Mouse (Mus musculus) embryonic facial prominence, embryonic 15.5 days (tissue): ENCODE measurements around the gene Malsu1. TPM values are rescaled to one million over a fixed set of nuclear protein-coding genes. Genes with fewer than 3 reads are reported as not detected.

ENCODE experiments used
- ATAC-seq: fragments of 200-750 bp; cut with Nextera tagmentation; 2 replicates; pipeline ENCODE4 v1.8.0; 2017; ENCODE audit warnings: low read depth, moderate TSS enrichment; ENCODE audit not compliant: insufficient number of reproducible peaks, low FRiP score, low TSS enrichment
- H3K27ac ChIP-seq: fragments of 300-500 bp; sonication (generic); replicated peaks from 2 replicates; pipeline ENCODE4 v1.5.1; 2015; ENCODE audit warnings: mild to moderate bottlenecking, inconsistent platforms
- H3K27me3 ChIP-seq: fragments of 300-500 bp; sonication (generic); 2 replicates; pipeline ENCODE4 v1.6.1; 2015; ENCODE audit warnings: inconsistent platforms
- H3K36me3 ChIP-seq: fragments of 300-500 bp; sonication (generic); 2 replicates; pipeline ENCODE4 v1.6.1; 2015; ENCODE audit warnings: mild to moderate bottlenecking, inconsistent platforms
- H3K4me1 ChIP-seq: fragments of 300-500 bp; sonication (generic); 2 replicates; pipeline ENCODE4 v1.6.1; 2015; ENCODE audit warnings: inconsistent platforms
- H3K4me2 ChIP-seq: fragments of 300-500 bp; sonication (generic); replicated peaks from 2 replicates; pipeline ENCODE4 v1.6.1; 2015; ENCODE audit warnings: mild to moderate bottlenecking, inconsistent platforms
- H3K4me3 ChIP-seq: fragments of 300-500 bp; sonication (generic); replicated peaks from 2 replicates; pipeline ENCODE4 v1.5.1; 2015; ENCODE audit warnings: mild to moderate bottlenecking, inconsistent platforms
- H3K9ac ChIP-seq: fragments of 300-500 bp; sonication (generic); 2 replicates; pipeline ENCODE4 v1.6.1; 2015; ENCODE audit warnings: inconsistent platforms
- H3K9me3 ChIP-seq: fragments of 300-500 bp; sonication (generic); replicated peaks from 2 replicates; pipeline ENCODE4 v1.6.1; 2016; ENCODE audit warnings: inconsistent platforms
- WGBS: fragments of 180-500 bp; shearing (Covaris S2); methylation state at CpG from one replicate; pipeline ENCODE4 v1.1.7; 2015; 5-methylcytosine and 5-hydroxymethylcytosine counted together
- polyA plus RNA-seq: library from polyadenylated mRNA; unstranded; fragments of >200 nt; fragmentation: Nextera tagmentation; extraction: Ambion mirVana; gene quantifications from 2 replicates; pipeline ENCODE4 v1.2.1, GENCODE M21; 2015

Gene Malsu1
- polyA plus RNA-seq, 1 experiment from 2014 or later: 58.3 TPM

DNA sequence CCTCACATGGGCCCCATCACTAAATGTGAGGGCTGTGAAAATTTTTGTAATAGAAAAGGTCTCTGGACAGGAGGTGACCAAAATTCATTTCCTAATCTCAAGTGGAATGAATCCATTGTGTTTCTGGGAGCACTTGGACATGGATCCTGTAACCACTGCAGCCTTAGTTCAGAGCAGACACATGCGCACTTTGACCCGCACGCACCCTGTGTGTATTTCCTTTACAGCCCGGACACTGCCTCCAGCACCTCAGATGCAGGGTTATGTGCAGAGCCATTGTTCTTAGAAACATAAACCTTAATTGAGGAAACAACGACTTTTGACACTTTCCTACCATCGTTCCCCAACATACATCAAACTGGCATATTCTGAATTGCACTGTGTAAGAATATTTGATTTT lies 40.9 kb downstream of the Malsu1 start:
- peaks cover 36% of the 10 kb centered on the region for H3K36me3 ChIP-seq
- no peak overlapping the region for H3K27ac ChIP-seq
- ATAC-seq: no peak
- H3K9ac ChIP-seq: no peak overlapping the region
- peaks cover 6% of the 10 kb centered on the region; the same call in 1 of the 2 replicates for H3K4me1 ChIP-seq
- no peak overlapping the region for H3K4me2 ChIP-seq
- no peak overlapping the region for H3K4me3 ChIP-seq
- 82% methylated on average over 6 of the region's 6 CpGs for WGBS
- H3K27me3 ChIP-seq: no peaks in the 10 kb centered on the region
- no peaks in the 10 kb centered on the region for H3K9me3 ChIP-seq

DNA sequence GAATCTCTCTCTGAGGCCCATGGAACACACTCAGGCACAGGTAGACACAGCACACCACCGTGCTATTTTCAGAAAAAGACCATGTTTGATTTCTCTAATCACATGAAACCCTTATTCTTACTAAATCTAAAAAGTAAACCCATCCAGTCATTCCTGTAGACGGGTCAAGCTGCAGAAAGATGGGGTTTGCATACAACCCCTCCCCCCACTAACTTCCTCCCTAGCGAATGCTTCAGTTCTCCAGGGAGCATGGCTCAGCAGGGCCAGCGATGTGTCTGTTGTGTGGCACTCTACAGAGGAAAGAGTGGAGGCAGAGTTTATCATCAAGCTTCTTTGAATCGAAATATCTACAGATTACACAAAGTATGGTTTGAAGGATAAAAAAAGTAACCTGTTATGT lies 42.0 kb downstream of the Malsu1 start:
- no peak for ATAC-seq
- Histone ChIP-seq H3K27ac (no peak overlapping the region), H3K4me3 (no peak overlapping the region), H3K27me3 (no peaks in the 10 kb centered on the region), H3K36me3 (peaks cover 35% of the 10 kb centered on the region), H3K4me1 (0 out of 2 replicates have a peak, but pooled peaks cover 3% of the 10 kb centered on the region), H3K9ac (no peak overlapping the region), H3K9me3 (no peaks in the 10 kb centered on the region), H3K4me2 (no peak overlapping the region)
- 76% methylated on average over 5 of the region's 5 CpGs for WGBS

- ATAC-seq: no peak
- H3K9ac ChIP-seq: no peak overlapping the region
Observed at GRCm38 (mm10) chr6:49116241-49116640, 42.6 kb downstream of the Malsu1 start.

DNA sequence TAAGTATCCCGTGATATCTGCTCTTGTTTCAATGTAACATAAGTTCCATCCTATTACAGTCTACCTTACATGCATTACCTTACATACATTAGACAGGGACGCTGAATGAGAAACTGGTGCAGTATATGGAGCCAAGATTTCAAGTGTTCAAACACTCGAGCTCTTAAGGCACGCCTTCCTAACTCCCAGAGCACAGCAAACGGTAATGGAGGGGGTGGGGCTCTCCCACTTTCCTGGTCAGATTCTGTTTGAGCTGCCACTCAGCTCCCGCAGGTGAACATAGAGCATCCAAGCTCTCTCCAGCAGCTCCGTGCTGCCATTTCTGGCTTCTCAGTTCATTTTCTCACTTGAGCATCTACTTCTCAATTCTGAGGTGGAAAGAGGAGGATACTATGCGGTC lies 44.9 kb downstream of the Malsu1 start:
- 74% methylated on average over 8 of the region's 8 CpGs for WGBS
- 0 out of 2 replicates have a peak, but pooled peaks cover 3% of the 10 kb centered on the region for H3K4me1 ChIP-seq
- no peak overlapping the region for H3K27ac ChIP-seq
- no peak overlapping the region for H3K4me3 ChIP-seq
- H3K9me3 ChIP-seq: no peaks in the 10 kb centered on the region
- H3K36me3 ChIP-seq: peaks cover 28% of the 10 kb centered on the region
- no peaks in the 10 kb centered on the region for H3K27me3 ChIP-seq
- no peak overlapping the region for H3K4me2 ChIP-seq
- no peak for ATAC-seq
- H3K9ac ChIP-seq: no peak overlapping the region

More at GRCm38 (mm10) chr6:49116241-49116640, 42.6 kb downstream of the Malsu1 start:
- peaks cover 28% of the 10 kb centered on the region for H3K36me3 ChIP-seq
- H3K4me1 ChIP-seq: 0 out of 2 replicates have a peak, but pooled peaks cover 3% of the 10 kb centered on the region
- no peak overlapping the region for H3K27ac ChIP-seq
- H3K4me3 ChIP-seq: no peak overlapping the region
- no peaks in the 10 kb centered on the region for H3K27me3 ChIP-seq
- WGBS: 89% methylated on average over 8 of the region's 8 CpGs
- H3K9me3 ChIP-seq: no peaks in the 10 kb centered on the region
- H3K4me2 ChIP-seq: no peak overlapping the region

DNA sequence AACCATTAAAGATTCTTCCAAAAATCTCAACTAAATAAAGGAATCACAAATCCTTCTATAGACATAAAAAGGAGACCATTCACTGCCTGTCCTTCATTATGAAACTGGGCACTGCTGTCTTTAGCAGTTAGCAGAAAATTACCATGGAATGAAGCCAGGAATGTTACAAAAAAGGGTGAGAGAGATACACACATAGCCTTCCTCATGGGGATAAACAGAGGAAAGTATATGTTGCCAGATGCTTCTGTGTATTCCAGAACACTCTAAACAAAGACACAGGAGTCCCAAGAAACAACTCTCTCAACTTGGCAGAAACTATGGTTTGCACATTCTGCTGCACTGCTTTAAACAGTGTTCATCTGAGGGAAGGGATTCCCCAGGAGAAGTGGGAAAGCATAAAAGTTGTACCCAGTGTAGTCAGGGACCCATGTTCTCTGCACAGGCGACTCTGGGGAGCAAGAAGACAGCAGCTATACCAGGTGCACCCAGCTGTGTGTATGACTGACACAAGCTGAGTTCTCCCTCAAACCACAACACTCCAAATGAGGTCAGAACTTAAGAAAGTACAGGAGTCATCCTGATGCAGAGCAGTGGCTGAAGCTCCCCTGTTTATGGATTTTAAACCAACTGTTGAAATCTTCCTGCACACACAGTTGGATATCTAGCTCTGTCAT lies 46.0 kb downstream of the Malsu1 start:
- 79% methylated on average over 1 of the region's 1 CpGs for WGBS
- ATAC-seq: no peak
- Histone ChIP-seq H3K9ac (no peak overlapping the region), H3K4me2 (no peak overlapping the region), H3K9me3 (no peaks in the 10 kb centered on the region), H3K4me1 (0 out of 2 replicates have a peak, but pooled peaks cover 3% of the 10 kb centered on the region), H3K27me3 (no peaks in the 10 kb centered on the region), H3K36me3 (peaks cover 21% of the 10 kb centered on the region), H3K4me3 (no peak overlapping the region), H3K27ac (no peak overlapping the region)

GRCm38 (mm10) chr6:49120370-49120769 lies 46.8 kb downstream of the Malsu1 start:
- 87% methylated on average over 3 of the region's 3 CpGs for WGBS
- Histone ChIP-seq H3K36me3 (peaks cover 22% of the 10 kb centered on the region; the same call in 1 of the 2 replicates), H3K9me3 (no peaks in the 10 kb centered on the region), H3K4me3 (no peak overlapping the region), H3K4me2 (no peak overlapping the region), H3K27me3 (no peaks in the 10 kb centered on the region), H3K27ac (no peak overlapping the region), H3K9ac (no peak overlapping the region), H3K4me1 (0 out of 2 replicates have a peak, but pooled peaks cover 3% of the 10 kb centered on the region)
- no peak for ATAC-seq

- H3K27ac ChIP-seq: no peak overlapping the region
- H3K4me1 ChIP-seq: no peaks in the 10 kb centered on the region
- H3K36me3 ChIP-seq: 0 out of 2 replicates have a peak, but pooled peaks cover 4% of the 10 kb centered on the region
- no peaks in the 10 kb centered on the region for H3K27me3 ChIP-seq
- H3K9me3 ChIP-seq: no peaks in the 10 kb centered on the region
- H3K9ac ChIP-seq: no peak overlapping the region
- no peak overlapping the region for H3K4me3 ChIP-seq
- no peak for ATAC-seq
- no peak overlapping the region for H3K4me2 ChIP-seq
Observed at GRCm38 (mm10) chr6:49130328-49130727, 56.7 kb downstream of the Malsu1 start.

DNA sequence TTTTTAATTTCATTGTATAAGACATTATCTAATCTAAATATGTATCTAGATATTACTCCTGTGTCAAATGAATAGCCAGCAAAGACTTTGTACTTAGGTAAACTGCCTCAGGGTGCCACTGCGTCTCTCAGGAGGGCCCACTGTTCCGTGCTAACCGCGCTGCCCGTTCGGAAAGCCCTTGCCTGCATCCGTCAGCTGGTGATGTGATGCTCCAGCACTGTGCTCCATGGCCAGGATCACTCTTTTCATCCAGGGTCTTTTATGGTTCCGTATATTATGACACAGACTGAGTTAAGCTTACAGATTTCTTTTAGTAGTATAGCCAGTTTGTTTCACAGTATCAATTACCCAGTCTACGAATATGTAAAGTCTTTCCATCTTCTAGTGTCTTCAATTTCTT lies 58.3 kb downstream of the Malsu1 start:
- Histone ChIP-seq H3K36me3 (no peaks in the 10 kb centered on the region), H3K9ac (no peak overlapping the region), H3K9me3 (no peaks in the 10 kb centered on the region), H3K27me3 (no peaks in the 10 kb centered on the region), H3K4me1 (no peaks in the 10 kb centered on the region), H3K27ac (no peak overlapping the region), H3K4me3 (no peak overlapping the region), H3K4me2 (no peak overlapping the region)
- WGBS: 80% methylated on average over 9 of the region's 9 CpGs
- ATAC-seq: no peak

DNA sequence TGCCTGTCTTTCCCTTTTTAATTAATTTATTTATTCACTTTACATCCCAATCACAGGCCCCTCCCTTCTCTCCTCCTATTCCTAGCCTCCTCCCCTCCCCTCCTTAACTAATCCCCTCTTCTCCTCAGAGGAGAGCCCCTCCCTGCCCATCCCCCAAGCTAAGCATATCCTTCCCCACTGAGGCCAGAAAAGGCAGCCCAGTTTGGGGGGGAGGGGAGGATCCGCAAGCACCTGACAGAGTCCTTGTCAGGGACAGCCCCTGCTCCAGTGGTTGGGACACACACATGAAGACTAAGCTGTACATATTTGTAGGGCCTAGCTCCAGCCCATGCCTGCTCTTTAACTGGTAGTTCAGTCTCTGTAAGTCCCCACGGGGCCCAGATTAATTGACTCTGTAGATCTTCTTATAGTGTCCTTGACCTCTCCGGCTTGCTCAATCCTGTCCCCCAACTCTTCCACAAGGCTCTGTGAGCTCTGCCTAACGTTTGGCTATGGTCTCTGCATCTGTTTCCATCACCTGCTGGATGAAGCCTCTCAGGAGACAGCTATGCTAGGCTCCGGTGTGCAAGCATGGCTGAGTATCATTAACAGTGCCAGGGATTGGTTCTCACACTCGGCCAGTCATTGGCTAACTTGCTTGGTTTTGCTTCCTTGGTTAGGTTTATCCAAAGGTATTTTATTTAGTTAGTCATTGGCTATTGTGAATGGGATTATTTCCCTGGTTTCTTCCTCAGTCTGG lies 58.9 kb downstream of the Malsu1 start:
- H3K9me3 ChIP-seq: no peaks in the 10 kb centered on the region
- H3K27me3 ChIP-seq: no peaks in the 10 kb centered on the region
- no peak for ATAC-seq
- H3K9ac ChIP-seq: no peak overlapping the region
- H3K4me2 ChIP-seq: no peak overlapping the region
- no peak overlapping the region for H3K4me3 ChIP-seq
- H3K36me3 ChIP-seq: no peaks in the 10 kb centered on the region
- H3K4me1 ChIP-seq: no peaks in the 10 kb centered on the region
- WGBS: 60% methylated on average over 6 of the region's 6 CpGs
- no peak overlapping the region for H3K27ac ChIP-seq
